Mouse (Mus musculus): Measurements from ENCODE around the gene Alpl. TPM values are rescaled to one million over a fixed set of nuclear protein-coding genes. Genes with fewer than 3 reads are reported as not detected.

The Alpl gene
- polyA plus RNA-seq, 1 experiment from 2014 or later, result 9.9 TPM

- DNase-seq (ENCODE audit: low spot score) (no peak), ATAC-seq (replicated peaks; ENCODE audit: insufficient number of reproducible peaks, low FRiP score, low TSS enrichment, low read depth) (no peak)
- no peaks in the 10 kb centered on the region for H3K4me1 ChIP-seq (ENCODE audit: control insufficient read depth, insufficient read depth, low read length)
- H3K4me2 ChIP-seq (ENCODE audit: low read depth, low read length), result no peak overlapping the region
- H3K36me3 ChIP-seq (replicated peaks; ENCODE audit: control insufficient read depth, insufficient read depth, low read depth, low read length), result no peaks in the 10 kb centered on the region
- no peak overlapping the region for H3K4me3 ChIP-seq (ENCODE audit: low read depth, low read length)
- 71% methylated on average over 3 of the region's 3 CpGs for WGBS
- H3K27ac ChIP-seq (replicated peaks; ENCODE audit: low read depth, low read length), result no peak overlapping the region
- H3K27me3 ChIP-seq (ENCODE audit: control insufficient read depth, insufficient read depth, low read length), result no peaks in the 10 kb centered on the region
- H3K9me3 ChIP-seq (replicated peaks; ENCODE audit: control insufficient read depth, low read length), result no peaks in the 10 kb centered on the region
- H3K9ac ChIP-seq (replicated peaks; ENCODE audit: low read length), result no peak overlapping the region
Measured at GRCm38 (mm10) chr4:137815473-137815872, 19.3 kb upstream of the Alpl start.

GRCm38 (mm10) chr4:137814140-137814539 is 18.0 kb upstream of the Alpl start:
- no peaks in the 10 kb centered on the region for H3K27me3 ChIP-seq (ENCODE audit: control insufficient read depth, insufficient read depth, low read length)
- H3K36me3 ChIP-seq (replicated peaks; ENCODE audit: control insufficient read depth, insufficient read depth, low read depth, low read length), result no peaks in the 10 kb centered on the region
- 82% methylated on average over 7 of the region's 7 CpGs for WGBS
- DNase-seq (ENCODE audit: low spot score) (no peak), ATAC-seq (replicated peaks; ENCODE audit: insufficient number of reproducible peaks, low FRiP score, low TSS enrichment, low read depth) (no peak)
- H3K4me3 ChIP-seq (ENCODE audit: low read depth, low read length), result no peak overlapping the region
- no peak overlapping the region for H3K4me2 ChIP-seq (ENCODE audit: low read depth, low read length)
- H3K9ac ChIP-seq (replicated peaks; ENCODE audit: low read length), result no peak overlapping the region
- H3K27ac ChIP-seq (replicated peaks; ENCODE audit: low read depth, low read length), result no peak overlapping the region
- no peaks in the 10 kb centered on the region for H3K9me3 ChIP-seq (replicated peaks; ENCODE audit: control insufficient read depth, low read length)
- H3K4me1 ChIP-seq (ENCODE audit: control insufficient read depth, insufficient read depth, low read length), result no peaks in the 10 kb centered on the region

GRCm38 (mm10) chr4:137812946-137813708 is 16.9 kb upstream of the Alpl start:
- DNase-seq (ENCODE audit: low spot score), result no peak
- Histone ChIP-seq H3K4me2 (ENCODE audit: low read depth, low read length) (no peak overlapping the region), H3K36me3 (replicated peaks; ENCODE audit: control insufficient read depth, insufficient read depth, low read depth, low read length) (no peaks in the 10 kb centered on the region), H3K27ac (replicated peaks; ENCODE audit: low read depth, low read length) (no peak overlapping the region), H3K9ac (replicated peaks; ENCODE audit: low read length) (no peak overlapping the region), H3K4me3 (ENCODE audit: low read depth, low read length) (no peak overlapping the region), H3K27me3 (ENCODE audit: control insufficient read depth, insufficient read depth, low read length) (no peaks in the 10 kb centered on the region), H3K9me3 (replicated peaks; ENCODE audit: control insufficient read depth, low read length) (no peaks in the 10 kb centered on the region), H3K4me1 (ENCODE audit: control insufficient read depth, insufficient read depth, low read length) (no peaks in the 10 kb centered on the region)
- WGBS, result 49% methylated on average over 13 of the region's 13 CpGs
- no peak for ATAC-seq (replicated peaks; ENCODE audit: insufficient number of reproducible peaks, low FRiP score, low TSS enrichment, low read depth)

GRCm38 (mm10) chr4:137809999-137810398 is 13.8 kb upstream of the Alpl start:
- H3K4me3 ChIP-seq (ENCODE audit: low read depth, low read length), result no peak overlapping the region
- ATAC-seq (replicated peaks; ENCODE audit: insufficient number of reproducible peaks, low FRiP score, low TSS enrichment, low read depth), result no peak
- 74% methylated on average over 4 of the region's 4 CpGs for WGBS
- H3K27ac ChIP-seq (replicated peaks; ENCODE audit: low read depth, low read length), result no peak overlapping the region
- no peaks in the 10 kb centered on the region for H3K27me3 ChIP-seq (ENCODE audit: control insufficient read depth, insufficient read depth, low read length)
- H3K9me3 ChIP-seq (replicated peaks; ENCODE audit: control insufficient read depth, low read length), result no peaks in the 10 kb centered on the region
- no peak overlapping the region for H3K4me2 ChIP-seq (ENCODE audit: low read depth, low read length)
- no peaks in the 10 kb centered on the region for H3K36me3 ChIP-seq (replicated peaks; ENCODE audit: control insufficient read depth, insufficient read depth, low read depth, low read length)
- H3K4me1 ChIP-seq (ENCODE audit: control insufficient read depth, insufficient read depth, low read length), result no peaks in the 10 kb centered on the region
- H3K9ac ChIP-seq (replicated peaks; ENCODE audit: low read length), result no peak overlapping the region
- no peak for DNase-seq (ENCODE audit: low spot score)

GRCm38 (mm10) chr4:137807301-137807851 is 11.2 kb upstream of the Alpl start:
- no peaks in the 10 kb centered on the region for H3K36me3 ChIP-seq (replicated peaks; ENCODE audit: control insufficient read depth, insufficient read depth, low read depth, low read length)
- DNase-seq (ENCODE audit: low spot score) (no peak), ATAC-seq (replicated peaks; ENCODE audit: insufficient number of reproducible peaks, low FRiP score, low TSS enrichment, low read depth) (no peak)
- H3K4me1 ChIP-seq (ENCODE audit: control insufficient read depth, insufficient read depth, low read length), result no peaks in the 10 kb centered on the region
- no peak overlapping the region for H3K4me3 ChIP-seq (ENCODE audit: low read depth, low read length)
- H3K9me3 ChIP-seq (replicated peaks; ENCODE audit: control insufficient read depth, low read length), result no peaks in the 10 kb centered on the region
- H3K4me2 ChIP-seq (ENCODE audit: low read depth, low read length), result no peak overlapping the region
- WGBS, result 76% methylated on average over 7 of the region's 7 CpGs
- H3K27me3 ChIP-seq (ENCODE audit: control insufficient read depth, insufficient read depth, low read length), result no peaks in the 10 kb centered on the region
- no peak overlapping the region for H3K9ac ChIP-seq (replicated peaks; ENCODE audit: low read length)
- no peak overlapping the region for H3K27ac ChIP-seq (replicated peaks; ENCODE audit: low read depth, low read length)

GRCm38 (mm10) chr4:137801196-137801595 is 5.0 kb upstream of the Alpl start:
- WGBS, result 26% methylated on average over 12 of the region's 12 CpGs

GRCm38 (mm10) chr4:137800324-137800723 is 4.1 kb upstream of the Alpl start:
- Histone ChIP-seq H3K27me3 (ENCODE audit: control insufficient read depth, insufficient read depth, low read length) (peaks cover 8% of the 10 kb centered on the region; the same call in 1 of the 2 replicates), H3K9me3 (replicated peaks; ENCODE audit: control insufficient read depth, low read length) (no peaks in the 10 kb centered on the region), H3K4me3 (ENCODE audit: low read depth, low read length) (no peak overlapping the region), H3K36me3 (replicated peaks; ENCODE audit: control insufficient read depth, insufficient read depth, low read depth, low read length) (no peaks in the 10 kb centered on the region), H3K4me2 (ENCODE audit: low read depth, low read length) (no peak overlapping the region), H3K27ac (replicated peaks; ENCODE audit: low read depth, low read length) (no peak overlapping the region), H3K4me1 (ENCODE audit: control insufficient read depth, insufficient read depth, low read length) (no peaks in the 10 kb centered on the region), H3K9ac (replicated peaks; ENCODE audit: low read length) (no peak overlapping the region)
- 18% methylated on average over 11 of the region's 11 CpGs for WGBS
- no peak for DNase-seq (ENCODE audit: low spot score)
- ATAC-seq (replicated peaks; ENCODE audit: insufficient number of reproducible peaks, low FRiP score, low TSS enrichment, low read depth), result no peak

More at GRCm38 (mm10) chr4:137801196-137801595, 5.0 kb upstream of the Alpl start:
- no peak overlapping the region for H3K27ac ChIP-seq (replicated peaks; ENCODE audit: low read depth, low read length)
- H3K36me3 ChIP-seq (replicated peaks; ENCODE audit: control insufficient read depth, insufficient read depth, low read depth, low read length), result no peaks in the 10 kb centered on the region
- H3K27me3 ChIP-seq (ENCODE audit: control insufficient read depth, insufficient read depth, low read length), result peaks cover under 1% of the 10 kb centered on the region; the same call in 1 of the 2 replicates
- H3K9ac ChIP-seq (replicated peaks; ENCODE audit: low read length), result no peak overlapping the region
- DNase-seq (ENCODE audit: low spot score) (no peak), ATAC-seq (replicated peaks; ENCODE audit: insufficient number of reproducible peaks, low FRiP score, low TSS enrichment, low read depth) (no peak)
- H3K9me3 ChIP-seq (replicated peaks; ENCODE audit: control insufficient read depth, low read length), result no peaks in the 10 kb centered on the region
- no peaks in the 10 kb centered on the region for H3K4me1 ChIP-seq (ENCODE audit: control insufficient read depth, insufficient read depth, low read length)
- no peak overlapping the region for H3K4me3 ChIP-seq (ENCODE audit: low read depth, low read length)
- no peak overlapping the region for H3K4me2 ChIP-seq (ENCODE audit: low read depth, low read length)

- WGBS, result 64% methylated on average over 4 of the region's 4 CpGs
- H3K27me3 ChIP-seq (ENCODE audit: control insufficient read depth, insufficient read depth, low read length), result peaks cover 8% of the 10 kb centered on the region; the same call in 1 of the 2 replicates
Measured at GRCm38 (mm10) chr4:137797038-137797437, 854 bp upstream of the Alpl start.

More at GRCm38 (mm10) chr4:137797038-137797437, 854 bp upstream of the Alpl start:
- ATAC-seq (replicated peaks; ENCODE audit: insufficient number of reproducible peaks, low FRiP score, low TSS enrichment, low read depth) (no peak), DNase-seq (ENCODE audit: low spot score) (no peak)
- H3K9me3 ChIP-seq (replicated peaks; ENCODE audit: control insufficient read depth, low read length), result no peaks in the 10 kb centered on the region
- H3K9ac ChIP-seq (replicated peaks; ENCODE audit: low read length), result no peak overlapping the region
- H3K27ac ChIP-seq (replicated peaks; ENCODE audit: low read depth, low read length), result no peak overlapping the region
- no peaks in the 10 kb centered on the region for H3K36me3 ChIP-seq (replicated peaks; ENCODE audit: control insufficient read depth, insufficient read depth, low read depth, low read length)
- no peak overlapping the region for H3K4me2 ChIP-seq (ENCODE audit: low read depth, low read length)
- no peak overlapping the region for H3K4me3 ChIP-seq (ENCODE audit: low read depth, low read length)
- H3K4me1 ChIP-seq (ENCODE audit: control insufficient read depth, insufficient read depth, low read length), result no peaks in the 10 kb centered on the region; the same call in 1 of the 2 replicates

All from embryonic facial prominence, embryonic 11.5 days (tissue).